Mouse (Mus musculus) lung, embryonic 16.5 days (tissue): Measurements from ENCODE around the gene Agrp. TPM values are rescaled to one million over a fixed set of nuclear protein-coding genes. Genes with fewer than 3 reads are reported as not detected.

Experiments used
- ATAC-seq: fragments of 200-750 bp; cut with Nextera tagmentation; 2 replicates; pipeline ENCODE4 v1.8.0; 2017; ENCODE audit warnings: low read depth, mild to moderate bottlenecking, moderate library complexity
- H3K27ac ChIP-seq: fragments of 300-500 bp; sonication (generic); 2 replicates; pipeline ENCODE4 v1.5.1; 2014; ENCODE audit warnings: mild to moderate bottlenecking, control low read depth, low read length
- H3K27me3 ChIP-seq: fragments of 300-500 bp; sonication (generic); 2 replicates; pipeline ENCODE4 v1.6.1; 2014; ENCODE audit warnings: low read depth, low read length, mixed read lengths; ENCODE audit not compliant: control insufficient read depth, insufficient read depth
- H3K36me3 ChIP-seq: fragments of 300-500 bp; sonication (generic); 2 replicates; pipeline ENCODE4 v1.6.1; 2014; ENCODE audit warnings: low read length; ENCODE audit not compliant: control insufficient read depth, insufficient read depth
- H3K4me1 ChIP-seq: fragments of 300-500 bp; sonication (generic); replicated peaks from 2 replicates; pipeline ENCODE4 v1.6.1; 2014; ENCODE audit warnings: low read length, mixed read lengths; ENCODE audit not compliant: control insufficient read depth, insufficient read depth
- H3K4me2 ChIP-seq: fragments of 300-500 bp; sonication (generic); 2 replicates; pipeline ENCODE4 v1.6.1; 2014; ENCODE audit warnings: low read depth, low read length, control low read depth
- H3K4me3 ChIP-seq: fragments of 300-500 bp; sonication (generic); 2 replicates; pipeline ENCODE4 v1.5.1; 2014; ENCODE audit warnings: mild to moderate bottlenecking, low read length, control low read depth
- H3K9ac ChIP-seq: fragments of 300-500 bp; sonication (generic); 2 replicates; pipeline ENCODE4 v1.6.1; 2014; ENCODE audit warnings: low read length, control low read depth
- H3K9me3 ChIP-seq: fragments of 300-500 bp; sonication (generic); 2 replicates; pipeline ENCODE4 v1.6.1; 2016; ENCODE audit warnings: low read length; ENCODE audit not compliant: control insufficient read depth
- WGBS: fragments of 180-500 bp; shearing (Covaris S2); extraction: QIAGEN DNeasy Blood & Tissue Kit; methylation state at CpG from one replicate; pipeline ENCODE4 v1.1.7; 2014; 5-methylcytosine and 5-hydroxymethylcytosine counted together
- microRNA counts: library from miRNA; unstranded; fragments of <30 nt; microRNA quantifications from one replicate; lab custom pipeline; 2016
- microRNA-seq: library from miRNA; unstranded; fragments of <30 nt; microRNA quantifications from one replicate; pipeline ENCODE4, GENCODE M21; 2016
- polyA plus RNA-seq: library from polyadenylated mRNA; unstranded; fragments of >200 nt; fragmentation: Nextera tagmentation; extraction: Ambion mirVana; gene quantifications from 2 replicates; pipeline ENCODE4 v1.2.1, GENCODE M21; 2015

Agrp gene
- polyA plus RNA-seq, 1 experiment from 2014 or later: 0.60 TPM

GRCm38 (mm10) chr8:105521995-105522769 is 115.0 kb downstream of the Agrp start:
- Histone ChIP-seq H3K27me3 (no peaks in the 10 kb centered on the region), H3K4me1 (peaks cover 30% of the 10 kb centered on the region), H3K4me2 (no peak overlapping the region), H3K9me3 (no peaks in the 10 kb centered on the region), H3K36me3 (peaks cover 6% of the 10 kb centered on the region; the same call in 1 of the 2 replicates), H3K9ac (no peak overlapping the region), H3K4me3 (no peak overlapping the region), H3K27ac (no peak overlapping the region)
- WGBS: 68% methylated on average over 21 of the region's 21 CpGs
- no peak for ATAC-seq

DNA sequence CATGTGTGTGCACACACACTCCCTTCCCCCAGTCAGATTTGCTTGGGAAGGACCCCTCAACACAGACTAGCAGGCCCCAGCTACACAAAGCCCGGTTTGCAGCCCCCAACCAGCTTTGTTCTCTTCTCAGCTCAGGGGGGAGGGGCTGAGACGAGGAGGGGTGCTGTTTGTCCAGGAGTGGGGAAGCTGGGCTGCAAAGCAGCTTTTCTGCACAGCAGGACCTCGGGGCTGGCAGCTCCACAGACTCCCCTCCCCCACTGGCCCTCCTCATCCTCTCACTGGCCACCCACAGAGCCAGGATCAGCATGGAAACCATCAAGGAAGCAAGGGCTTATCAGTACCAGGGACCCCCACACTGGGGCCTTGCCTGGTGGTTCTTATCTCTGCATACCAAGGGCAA is 116.1 kb downstream of the Agrp start:
- Histone ChIP-seq H3K27me3 (no peaks in the 10 kb centered on the region), H3K36me3 (peaks cover 6% of the 10 kb centered on the region; the same call in 1 of the 2 replicates), H3K4me1 (peaks cover 36% of the 10 kb centered on the region), H3K4me2 (no peak overlapping the region), H3K27ac (no peak overlapping the region), H3K4me3 (no peak overlapping the region), H3K9me3 (no peaks in the 10 kb centered on the region), H3K9ac (no peak overlapping the region; the same call in 1 of the 2 replicates)
- no peak for ATAC-seq
- 10% methylated on average over 3 of the region's 3 CpGs for WGBS

GRCm38 (mm10) chr8:105520521-105520920 is 116.7 kb downstream of the Agrp start:
- Histone ChIP-seq H3K4me2 (no peak overlapping the region), H3K9ac (no peak overlapping the region), H3K36me3 (peaks cover 6% of the 10 kb centered on the region; the same call in 1 of the 2 replicates), H3K4me3 (no peak overlapping the region), H3K4me1 (peaks cover 37% of the 10 kb centered on the region), H3K27ac (no peak overlapping the region), H3K27me3 (no peaks in the 10 kb centered on the region), H3K9me3 (no peaks in the 10 kb centered on the region)
- WGBS: 20% methylated on average over 5 of the region's 5 CpGs
- ATAC-seq: no peak

DNA sequence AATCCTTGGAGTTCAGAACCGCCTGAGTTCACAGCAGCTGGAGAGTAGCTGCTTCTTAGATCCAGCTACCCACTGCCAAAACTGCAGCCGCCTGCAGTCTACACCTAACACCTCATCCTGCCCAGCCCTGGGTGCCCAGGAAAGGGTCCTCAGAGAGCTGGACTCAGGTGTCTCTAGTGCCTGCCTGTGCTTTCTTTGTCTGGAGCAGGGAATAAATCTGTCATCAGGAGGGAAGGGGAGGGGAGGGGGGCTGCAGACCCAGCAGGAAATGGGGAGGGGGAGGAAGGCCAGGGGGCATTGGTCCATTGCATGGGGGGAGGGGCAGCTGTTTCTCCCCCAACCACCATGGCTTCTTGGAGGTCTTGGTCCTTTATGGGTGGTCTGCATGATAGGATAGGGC is 117.6 kb downstream of the Agrp start:
- H3K9ac ChIP-seq: peak overlapping the region; percentile 70
- H3K27ac ChIP-seq: no peak overlapping the region
- 3% methylated on average over 2 of the region's 2 CpGs for WGBS
- H3K36me3 ChIP-seq: no peaks in the 10 kb centered on the region
- H3K9me3 ChIP-seq: no peaks in the 10 kb centered on the region
- H3K4me3 ChIP-seq: peak overlapping the region; percentile 60; the same call in 1 of the 2 replicates
- no peak for ATAC-seq
- H3K4me1 ChIP-seq: peaks cover 37% of the 10 kb centered on the region
- peak overlapping the region; percentile 99 for H3K4me2 ChIP-seq
- no peaks in the 10 kb centered on the region for H3K27me3 ChIP-seq

DNA sequence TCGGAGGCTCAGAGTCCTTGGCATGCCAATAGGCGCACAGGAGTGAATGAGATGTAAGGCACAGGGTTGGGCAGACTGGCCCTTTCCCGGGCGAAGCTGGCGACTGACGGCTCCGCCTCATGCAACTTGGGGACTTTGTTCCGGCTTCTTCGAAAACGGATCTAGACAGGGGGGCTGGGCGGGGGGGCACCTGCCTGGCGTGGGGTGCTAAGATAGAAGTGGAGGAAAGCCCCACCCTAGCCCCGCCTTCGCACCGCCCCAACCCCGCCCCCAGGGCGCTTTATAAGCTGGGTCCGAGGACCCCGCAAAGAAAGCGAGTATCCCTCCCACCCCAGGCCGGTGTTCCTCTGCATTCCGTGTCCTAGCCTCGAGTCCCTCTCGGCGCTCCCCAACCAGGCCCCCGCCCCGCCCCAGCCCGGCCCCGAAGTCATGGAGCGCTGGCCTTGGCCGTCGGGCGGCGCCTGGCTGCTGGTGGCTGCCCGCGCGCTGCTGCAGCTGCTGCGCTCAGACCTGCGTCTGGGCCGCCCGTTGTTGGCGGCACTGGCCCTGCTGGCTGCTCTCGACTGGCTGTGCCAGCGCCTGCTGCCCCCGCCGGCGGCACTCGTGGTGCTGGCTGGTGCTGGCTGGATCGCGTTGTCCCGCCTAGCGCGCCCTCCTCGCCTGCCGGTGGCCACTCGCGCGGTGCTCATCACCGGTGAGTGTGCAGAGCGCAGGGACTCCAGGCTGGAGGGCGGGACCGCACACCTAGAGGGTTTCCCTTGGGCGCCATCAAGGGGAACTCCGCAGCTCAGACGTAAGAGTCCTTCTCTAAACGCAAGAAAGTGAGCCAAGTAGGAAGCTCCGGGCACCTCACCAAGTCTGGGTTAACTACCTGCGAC is 118.5 kb downstream of the Agrp start, which contains the start of gene Hsd11b2:
Hsd11b2 (plus strand) TSS at position 320 of the 878 bp plus-strand sequence.
- Histone ChIP-seq H3K27me3 (no peaks in the 10 kb centered on the region), H3K9me3 (no peaks in the 10 kb centered on the region), H3K36me3 (no peaks in the 10 kb centered on the region), H3K9ac (peak within 1 kb of the TSS; percentile 70), H3K4me2 (peak within 1 kb of the TSS; percentile 99), H3K4me1 (peaks cover 37% of the 10 kb centered on the region), H3K27ac (peak within 1 kb of the TSS; percentile 53), H3K4me3 (peak within 1 kb of the TSS; percentile 60)
- peak; percentile 67 for ATAC-seq
- under 1% methylated on average over 61 of the region's 68 CpGs for WGBS

- WGBS: 18% methylated on average over 8 of the region's 8 CpGs
- Histone ChIP-seq H3K4me2 (no peak overlapping the region), H3K36me3 (no peaks in the 10 kb centered on the region), H3K4me1 (peaks cover 37% of the 10 kb centered on the region), H3K9ac (no peak overlapping the region), H3K4me3 (no peak overlapping the region), H3K9me3 (no peaks in the 10 kb centered on the region), H3K27me3 (no peaks in the 10 kb centered on the region), H3K27ac (no peak overlapping the region)
- ATAC-seq: no peak
Measured at GRCm38 (mm10) chr8:105517346-105517745, 119.8 kb downstream of the Agrp start.

MicroRNAs encoded within 50 kb of the gene (microRNA counts, 519-probe panel; counts per million panel counts)
- 2,732 counts per million, percentile 49 among the panel's probes with 10 or more counts for microRNA mmu-miR-1966 (lab: Ali Mortazavi, UCI)

Small RNAs within 50 kb of the gene (microRNA-seq; reads per million reads assigned to microRNA genes)
- 1.4 reads per million for gene Mir1966

Other genes starting within 250 kb of the Agrp start
- 0.13 and 0.36 TPM in 2 replicates for gene Kctd19, start 223.9 kb downstream of the Agrp start, polyA plus RNA-seq
- gene Lrrc36, start 223.8 kb downstream of the Agrp start, polyA plus RNA-seq: 1.5 and 1.6 TPM in 2 replicates
- 83.3 and 110 TPM in 2 replicates for gene Tppp3, start 165.9 kb downstream of the Agrp start, polyA plus RNA-seq
- gene Zdhhc1, start 140.5 kb downstream of the Agrp start, polyA plus RNA-seq: 48.3 and 48.4 TPM in 2 replicates
- 1.6 and 2.2 TPM in 2 replicates for gene Hsd11b2, start 118.6 kb downstream of the Agrp start, polyA plus RNA-seq
- 87.3 and 93.0 TPM in 2 replicates for gene Atp6v0d1, start 71.3 kb downstream of the Agrp start, polyA plus RNA-seq
- 33.1 and 36.8 TPM in 2 replicates for gene Ripor1, start 32.1 kb downstream of the Agrp start, polyA plus RNA-seq
- gene Ctcf, start 825 bp downstream of the Agrp start, polyA plus RNA-seq: 112 and 116 TPM in 2 replicates
- gene Carmil2, start 48.9 kb upstream of the Agrp start, polyA plus RNA-seq: 0.58 and 0.79 TPM in 2 replicates
- 69.1 and 71.3 TPM in 2 replicates for gene Acd, start 63.7 kb upstream of the Agrp start, polyA plus RNA-seq
- 15.2 and 17.6 TPM in 2 replicates for gene Pard6a, start 63.8 kb upstream of the Agrp start, polyA plus RNA-seq
- gene 4933405L10Rik, start 70.3 kb upstream of the Agrp start, polyA plus RNA-seq: 0.19 TPM in 1 of 2 replicates, not detected in the other
- gene Enkd1, start 70.8 kb upstream of the Agrp start, polyA plus RNA-seq: 23.0 and 27.0 TPM in 2 replicates
- gene Gfod2, start 121.3 kb upstream of the Agrp start, polyA plus RNA-seq: 22.4 and 25.3 TPM in 2 replicates
- gene Ranbp10, start 190.0 kb upstream of the Agrp start, polyA plus RNA-seq: 10.0 and 13.0 TPM in 2 replicates
- gene Tsnaxip1, start 190.3 kb upstream of the Agrp start, polyA plus RNA-seq: 4.0 and 4.6 TPM in 2 replicates
- gene Cenpt, start 215.9 kb upstream of the Agrp start, polyA plus RNA-seq: 41.2 and 42.7 TPM in 2 replicates
- 55.2 and 56.0 TPM in 2 replicates for gene Thap11, start 217.7 kb upstream of the Agrp start, polyA plus RNA-seq
- 179 and 215 TPM in 2 replicates for gene Nutf2, start 223.2 kb upstream of the Agrp start, polyA plus RNA-seq
- 50.2 and 51.8 TPM in 2 replicates for gene Edc4, start 243.5 kb upstream of the Agrp start, polyA plus RNA-seq